Mouse (Mus musculus) E14TG2a.4 (cell line): Measurements from ENCODE around the gene Rgs12.

ENCODE experiments used
- H3K27me3 ChIP-seq: 2 replicates; pipeline ENCODE4 v1.6.1; 2014; ENCODE audit warnings: low read length, control low read depth; ENCODE audit not compliant: insufficient read depth
- H3K36me3 ChIP-seq: 2 replicates; pipeline ENCODE4 v1.6.1; 2014; ENCODE audit warnings: low read length, control low read depth; ENCODE audit not compliant: insufficient read depth
- H3K4me1 ChIP-seq: replicated peaks from 2 replicates; pipeline ENCODE4 v1.6.1; 2014; ENCODE audit warnings: low read depth, low read length, control low read depth
- H3K4me3 ChIP-seq: replicated peaks from 2 replicates; pipeline ENCODE4 v1.5.1; 2014; ENCODE audit warnings: mild to moderate bottlenecking, low read length
- H3K9me3 ChIP-seq: 2 replicates; pipeline ENCODE4 v1.6.1; 2014; ENCODE audit warnings: low read length, control low read depth
- CTCF ChIP-seq: conservative IDR thresholded peaks from 2 replicates; pipeline ENCODE4 v1.5.1; 2014; ENCODE audit warnings: low read length
- NANOG ChIP-seq: IDR thresholded peaks from 2 replicates; pipeline ENCODE4 v1.6.1; 2014; ENCODE audit warnings: borderline replicate concordance, low read length, mixed read lengths
- POU5F1 ChIP-seq: IDR thresholded peaks from 2 replicates; pipeline ENCODE4 v1.6.1; 2014; ENCODE audit warnings: low read length, borderline replicate concordance

Rgs12 gene

DNA sequence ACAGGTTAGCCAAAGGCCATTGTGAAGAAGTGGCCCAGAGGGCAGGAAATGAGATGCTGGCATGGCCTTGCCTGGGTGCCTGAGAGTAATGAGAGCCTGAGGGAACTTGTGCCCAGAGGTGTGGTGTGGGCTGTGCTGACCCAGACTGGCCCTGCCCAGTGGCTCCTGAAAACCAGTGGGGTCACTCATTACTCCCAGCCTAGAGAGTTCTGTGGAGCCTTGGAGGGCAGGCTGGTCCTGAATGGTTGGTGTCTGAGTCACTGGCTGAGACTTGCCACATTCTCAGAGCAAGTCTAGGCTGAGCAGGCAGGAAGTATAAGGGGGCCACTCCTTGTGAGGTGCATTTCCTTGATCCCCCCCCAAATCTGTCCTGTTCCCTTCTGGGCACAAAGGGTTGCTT is 88.2 kb downstream of the Rgs12 start:
- Histone ChIP-seq H3K27me3 (peaks cover 5% of the 10 kb centered on the region), H3K36me3 (peaks cover 4% of the 10 kb centered on the region; the same call in 1 of the 2 replicates), H3K4me1 (peaks cover 9% of the 10 kb centered on the region), H3K4me3 (no peak overlapping the region), H3K9me3 (no peaks in the 10 kb centered on the region)
- no peak for TF ChIP-seq NANOG
- no peak for TF ChIP-seq POU5F1
- TF ChIP-seq CTCF: no peak

DNA sequence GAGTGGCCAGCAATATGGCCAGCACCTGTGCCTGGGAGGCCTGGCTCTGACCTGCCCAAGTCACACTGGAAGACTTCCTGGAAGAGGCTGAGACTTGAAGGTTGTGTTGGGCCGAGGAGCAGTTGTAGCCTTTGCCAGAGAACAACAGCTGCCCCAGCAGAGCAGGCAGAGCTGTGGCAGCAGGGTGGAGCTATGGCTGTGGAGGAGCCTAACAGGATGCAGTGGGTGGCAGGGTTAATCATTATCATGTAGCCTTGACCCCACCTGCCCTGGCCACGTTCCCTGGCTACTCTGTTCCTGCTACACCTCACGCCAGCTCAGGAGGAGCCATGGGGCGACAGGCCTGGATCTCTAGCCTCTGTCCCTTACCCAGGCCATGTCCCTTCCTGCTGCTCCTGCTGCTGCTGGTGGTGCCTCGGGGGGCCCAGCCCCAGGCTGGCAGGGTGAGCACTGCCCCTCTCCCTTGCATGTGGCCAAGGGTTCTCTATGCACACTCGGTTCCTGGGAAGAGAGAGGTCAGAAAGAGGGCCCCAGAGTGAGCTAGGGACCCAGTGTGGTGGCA is 92.1 kb downstream of the Rgs12 start, which contains the start of gene Hgfac:
Gene Hgfac (plus strand): TSS at position 242 of the 562 bp plus-strand sequence.
- TF ChIP-seq CTCF: no peak
- TF ChIP-seq NANOG: no peak
- TF ChIP-seq POU5F1: no peak
- H3K4me3 ChIP-seq: no peak within 1 kb of the TSS
- no peaks in the 10 kb centered on the region for H3K36me3 ChIP-seq

DNA sequence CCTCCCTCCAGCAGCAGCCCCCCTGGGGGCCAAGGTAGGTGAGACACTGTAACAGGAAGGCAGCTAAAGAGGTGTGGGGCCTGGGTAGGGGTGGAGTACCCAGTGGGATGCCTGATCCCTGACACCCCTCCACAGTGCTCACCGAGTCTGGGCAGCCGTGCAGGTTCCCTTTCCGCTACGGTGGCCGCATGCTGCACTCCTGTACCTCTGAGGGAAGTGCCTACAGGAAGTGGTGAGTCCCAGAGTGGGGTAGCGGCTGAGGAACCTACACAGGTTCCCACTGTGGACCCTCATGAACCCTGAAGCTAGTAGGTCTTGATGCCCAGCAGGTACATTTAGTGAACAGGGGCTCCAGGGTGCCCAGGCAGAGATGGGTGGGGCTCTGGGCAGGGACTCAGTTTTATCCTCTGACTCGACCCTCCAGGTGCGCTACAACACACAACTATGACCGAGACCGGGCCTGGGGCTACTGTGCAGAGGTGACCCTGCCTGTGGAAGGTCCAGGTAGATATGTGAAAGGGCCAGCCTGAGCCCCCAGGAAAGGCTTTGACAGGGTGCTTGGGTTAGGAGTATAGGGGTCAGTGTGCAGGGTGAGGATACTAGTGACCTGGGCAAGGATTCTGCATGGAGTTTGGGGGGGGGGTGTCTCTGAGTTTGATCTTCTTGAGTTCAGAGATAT is 93.3 kb downstream of the Rgs12 start:
- Histone ChIP-seq H3K27me3 (peaks cover 13% of the 10 kb centered on the region), H3K9me3 (no peaks in the 10 kb centered on the region)
- no peak for TF ChIP-seq NANOG
- TF ChIP-seq POU5F1: no peak
- TF ChIP-seq CTCF: no peak

More for the DNA sequence above, 92.1 kb downstream of the Rgs12 start, which contains the start of gene Hgfac:
- Histone ChIP-seq H3K4me1 (0 out of 2 replicates have a peak, but pooled peaks cover 3% of the 10 kb centered on the region), H3K27me3 (peaks cover 8% of the 10 kb centered on the region), H3K9me3 (no peaks in the 10 kb centered on the region)

GRCm38 (mm10) chr5:35043110-35043451 is 93.8 kb downstream of the Rgs12 start:
- peaks cover 13% of the 10 kb centered on the region for H3K27me3 ChIP-seq
- no peak for TF ChIP-seq POU5F1
- peak; percentile 45 for TF ChIP-seq CTCF
- 0 out of 2 replicates have a peak, but pooled peaks cover 3% of the 10 kb centered on the region for H3K4me1 ChIP-seq
- H3K9me3 ChIP-seq: no peaks in the 10 kb centered on the region
- H3K4me3 ChIP-seq: no peak overlapping the region
- H3K36me3 ChIP-seq: no peaks in the 10 kb centered on the region

More for the DNA sequence above, 93.3 kb downstream of the Rgs12 start:
- Histone ChIP-seq H3K36me3 (no peaks in the 10 kb centered on the region), H3K4me3 (no peak overlapping the region), H3K4me1 (0 out of 2 replicates have a peak, but pooled peaks cover 3% of the 10 kb centered on the region)

DNA sequence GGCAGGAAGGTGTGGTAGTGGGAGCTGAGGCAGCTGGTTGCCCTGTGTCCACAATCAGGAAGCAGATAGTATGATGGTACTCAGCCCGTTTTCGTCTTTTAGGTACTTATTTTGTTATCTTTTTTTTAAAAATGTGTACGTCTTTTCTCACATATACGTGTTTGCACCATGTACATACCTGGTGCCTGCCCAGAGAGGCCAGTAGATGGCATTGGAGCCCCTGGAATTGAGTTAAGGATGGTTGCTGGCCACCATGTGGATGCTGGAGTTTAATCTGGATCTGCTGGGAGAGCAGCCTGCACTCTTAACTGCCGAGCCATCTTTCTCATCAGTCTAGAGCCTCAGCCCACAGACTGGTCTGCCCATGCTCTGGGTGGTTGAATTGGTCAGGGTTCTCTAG is 101.3 kb downstream of the Rgs12 start:
- Histone ChIP-seq H3K9me3 (no peaks in the 10 kb centered on the region), H3K4me1 (no peaks in the 10 kb centered on the region), H3K4me3 (no peak overlapping the region), H3K27me3 (peaks cover 41% of the 10 kb centered on the region), H3K36me3 (no peaks in the 10 kb centered on the region)
- TF ChIP-seq NANOG (no peak), POU5F1 (no peak), CTCF (no peak)

GRCm38 (mm10) chr5:35054628-35055027 is 105.4 kb downstream of the Rgs12 start:
- Histone ChIP-seq H3K4me1 (peaks cover 10% of the 10 kb centered on the region), H3K4me3 (no peak overlapping the region), H3K36me3 (no peaks in the 10 kb centered on the region), H3K9me3 (no peaks in the 10 kb centered on the region), H3K27me3 (peaks cover 64% of the 10 kb centered on the region)
- no peak for TF ChIP-seq CTCF
- no peak for TF ChIP-seq NANOG
- no peak for TF ChIP-seq POU5F1

DNA sequence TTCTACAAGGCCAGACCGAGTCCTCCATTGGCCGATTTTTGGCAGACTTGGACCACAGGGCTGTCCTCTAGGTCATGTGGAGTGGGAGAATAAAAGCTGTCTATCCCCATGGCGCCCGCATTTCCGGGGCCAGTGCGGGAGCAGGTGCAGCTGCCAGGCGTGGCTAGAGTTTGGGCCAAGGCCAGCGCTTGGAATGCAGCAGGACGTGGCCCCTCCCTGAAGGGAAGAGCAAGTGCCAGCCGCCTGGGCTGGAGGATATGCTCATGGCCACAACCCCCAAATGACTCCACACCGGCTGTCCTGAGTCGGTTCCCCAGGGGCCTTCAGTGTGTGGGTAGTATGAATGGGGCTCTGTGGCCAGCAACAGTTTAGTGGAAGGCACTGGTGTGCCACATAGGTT is 105.8 kb downstream of the Rgs12 start:
- Histone ChIP-seq H3K27me3 (peaks cover 66% of the 10 kb centered on the region), H3K9me3 (no peaks in the 10 kb centered on the region), H3K4me1 (peaks cover 10% of the 10 kb centered on the region), H3K4me3 (no peak overlapping the region), H3K36me3 (no peaks in the 10 kb centered on the region)
- no peak for TF ChIP-seq CTCF
- TF ChIP-seq POU5F1: no peak
- TF ChIP-seq NANOG: no peak

- Histone ChIP-seq H3K9me3 (no peaks in the 10 kb centered on the region), H3K36me3 (no peaks in the 10 kb centered on the region), H3K4me3 (peak within 1 kb of the TSS; percentile 79), H3K27me3 (peaks cover 71% of the 10 kb centered on the region), H3K4me1 (peaks cover 10% of the 10 kb centered on the region)
- TF ChIP-seq NANOG (no peak), POU5F1 (no peak), CTCF (no peak)
Observed at GRCm38 (mm10) chr5:35056604-35057432, 107.6 kb downstream of the Rgs12 start, which contains the start of gene Dok7. Gene Dok7 (plus strand): TSS chr5:35056766.
